Mouse (Mus musculus) ovary, adult 18-20 months (tissue): ENCODE data around the gene Rplp2.

Experiments
- DNase-seq: peaks from one replicate; pipeline ENCODE4 v3.0.0; 2022; ENCODE audit warnings: low spot score, mixed read lengths

The Rplp2 gene

DNA sequence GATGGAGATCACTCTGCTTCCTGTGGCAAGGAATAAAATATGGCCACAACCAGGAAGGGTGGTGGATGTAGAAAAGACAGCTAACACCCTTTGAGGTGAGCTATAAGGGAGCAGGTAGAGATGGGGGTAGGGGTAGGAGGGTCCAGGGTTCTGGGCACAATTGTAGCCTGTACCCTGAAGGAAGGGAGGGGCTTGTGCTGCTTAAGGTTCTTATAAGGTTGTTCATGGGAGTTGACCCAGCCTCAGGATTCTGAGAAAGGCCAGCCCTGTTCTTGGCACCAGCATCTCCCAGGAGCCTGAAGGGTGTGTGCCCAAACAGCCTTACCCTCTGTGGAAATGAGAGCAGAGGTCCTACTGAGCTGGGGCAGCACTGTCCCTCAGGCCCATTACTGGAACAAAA is 4.8 kb downstream of the Rplp2 start:
- DNase-seq, result no peak

DNA sequence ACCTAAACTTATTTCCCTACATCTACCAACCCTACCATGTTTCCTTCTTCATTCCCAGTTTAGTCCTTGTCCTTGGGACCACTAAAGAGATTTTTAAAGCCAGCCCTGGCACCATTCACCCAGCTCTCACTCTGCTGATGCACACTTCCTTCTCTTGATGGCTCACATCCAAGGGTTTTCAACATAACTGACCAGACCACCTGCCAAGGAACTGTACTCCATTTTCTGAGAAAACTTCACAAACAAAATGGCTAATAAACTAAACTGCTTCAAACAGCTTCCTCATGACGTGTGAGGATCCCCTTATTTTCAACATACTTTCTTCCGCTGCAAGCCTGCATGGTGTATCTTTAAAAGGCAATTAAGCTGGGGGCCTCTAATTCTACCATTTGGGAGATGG is 6.5 kb downstream of the Rplp2 start:
- DNase-seq, result no peak

DNA sequence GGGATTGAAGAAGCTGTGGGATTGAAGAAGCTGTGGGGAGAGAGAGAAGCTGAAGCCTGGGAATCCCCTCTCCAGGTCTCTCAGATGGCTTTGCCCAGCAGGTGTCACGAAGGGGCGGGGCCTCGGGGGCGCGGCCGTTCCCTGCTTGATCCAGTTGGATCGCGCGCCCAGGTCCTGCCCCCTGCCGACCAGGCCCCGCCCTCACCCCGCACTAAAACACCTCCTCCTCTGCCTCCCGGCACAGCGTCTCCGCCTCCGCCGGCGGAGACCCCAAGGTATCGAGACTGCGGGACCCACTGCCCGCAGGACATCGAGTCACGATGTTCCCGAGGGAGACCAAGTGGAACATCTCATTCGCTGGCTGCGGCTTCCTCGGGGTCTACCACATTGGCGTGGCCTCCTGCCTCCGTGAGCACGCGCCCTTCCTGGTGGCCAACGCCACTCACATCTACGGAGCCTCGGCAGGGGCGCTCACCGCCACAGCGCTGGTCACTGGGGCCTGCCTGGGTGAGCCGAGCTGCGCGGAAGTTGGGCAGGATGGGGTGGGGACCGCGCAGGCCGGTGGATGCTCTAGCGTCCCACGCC is 7.9 kb downstream of the Rplp2 start, which contains the start of gene Pnpla2:
Pnpla2 (plus strand) TSS at position 232 of the 585 bp plus-strand sequence.
- DNase-seq, result peak; percentile 90

DNA sequence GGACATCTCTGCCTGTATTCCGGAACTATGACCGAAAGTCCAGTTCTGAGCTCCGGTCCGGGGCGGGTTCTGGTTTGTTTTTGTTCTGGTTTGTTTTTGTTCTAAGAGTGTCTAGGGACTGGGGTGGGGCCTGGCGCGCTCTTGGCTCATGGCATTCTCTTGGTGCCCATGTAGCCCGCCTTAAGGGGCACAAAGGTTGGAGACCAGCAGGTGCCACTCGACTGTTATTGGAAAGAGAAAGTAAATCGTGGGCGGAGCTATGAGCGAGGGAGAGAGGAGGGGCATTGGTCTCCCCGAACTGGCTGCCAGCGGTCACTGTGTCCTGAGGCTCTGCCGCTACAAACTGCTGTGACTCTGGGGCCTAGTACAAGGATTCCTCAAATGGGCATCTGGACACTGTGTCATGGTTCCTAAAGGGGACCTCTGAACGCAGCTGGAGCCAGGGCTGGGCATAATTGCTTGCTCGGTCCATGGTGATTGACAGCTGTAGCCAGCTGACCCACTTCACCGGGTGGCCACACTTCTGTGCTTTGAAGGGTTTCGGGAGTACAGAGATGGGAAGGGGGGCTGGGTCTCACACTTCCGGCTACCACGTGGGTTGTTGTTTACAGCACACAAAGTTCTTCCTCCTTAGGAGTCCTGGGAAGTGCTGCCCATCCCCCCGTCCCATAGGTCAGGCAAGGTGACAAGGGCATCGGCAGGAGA is 8.6 kb downstream of the Rplp2 start:
- DNase-seq, result peak; percentile 69

DNA sequence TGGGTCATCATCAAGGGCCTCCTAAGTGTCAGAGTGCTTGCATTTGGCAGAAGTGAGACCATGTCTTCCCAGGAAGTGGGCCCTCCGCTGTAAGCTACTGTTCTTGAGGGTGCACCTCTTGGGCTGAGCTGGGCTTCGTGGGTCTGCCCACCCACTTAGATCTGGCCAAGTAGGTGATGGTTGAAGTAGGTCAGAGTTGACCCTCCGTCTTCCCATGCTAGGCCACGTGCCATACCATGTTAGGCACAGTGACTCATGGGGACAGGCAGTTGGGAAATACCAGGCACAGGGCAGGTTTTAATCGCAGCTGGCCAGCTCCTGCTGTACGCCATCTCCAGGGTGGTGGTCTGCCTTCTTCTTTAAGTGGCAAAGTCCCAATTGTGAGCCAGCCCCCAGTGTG is 9.6 kb downstream of the Rplp2 start:
- no peak for DNase-seq

- DNase-seq, result no peak
Observed at GRCm38 (mm10) chr7:141457236-141457635, 10.1 kb downstream of the Rplp2 start.

DNA sequence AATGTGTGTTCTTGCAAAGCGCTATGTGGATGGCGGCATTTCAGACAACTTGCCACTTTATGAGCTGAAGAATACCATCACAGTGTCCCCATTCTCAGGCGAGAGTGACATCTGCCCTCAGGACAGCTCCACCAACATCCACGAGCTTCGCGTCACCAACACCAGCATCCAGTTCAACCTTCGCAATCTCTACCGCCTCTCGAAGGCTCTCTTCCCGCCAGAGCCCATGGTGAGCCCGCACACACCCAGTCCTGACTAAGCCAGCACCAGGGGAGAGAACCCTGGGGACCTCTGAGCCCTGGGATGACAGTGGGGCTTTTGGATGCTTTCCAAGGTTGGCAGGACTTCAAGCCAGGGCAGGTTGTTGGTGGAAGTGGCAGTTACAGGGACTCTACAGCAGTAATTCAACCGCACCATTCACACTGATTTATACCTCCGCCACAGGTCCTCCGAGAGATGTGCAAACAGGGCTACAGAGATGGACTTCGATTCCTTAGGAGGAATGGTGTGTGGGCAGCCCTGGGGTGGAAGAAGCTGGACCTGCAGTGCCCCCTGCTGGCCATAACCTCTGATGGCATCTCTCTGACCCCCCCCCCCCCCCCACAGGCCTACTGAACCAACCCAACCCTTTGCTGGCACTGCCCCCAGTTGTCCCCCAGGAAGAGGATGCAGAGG is 11.0 kb downstream of the Rplp2 start:
- DNase-seq, result no peak

GRCm38 (mm10) chr7:141458661-141459060 is 11.5 kb downstream of the Rplp2 start:
- DNase-seq, result no peak

DNA sequence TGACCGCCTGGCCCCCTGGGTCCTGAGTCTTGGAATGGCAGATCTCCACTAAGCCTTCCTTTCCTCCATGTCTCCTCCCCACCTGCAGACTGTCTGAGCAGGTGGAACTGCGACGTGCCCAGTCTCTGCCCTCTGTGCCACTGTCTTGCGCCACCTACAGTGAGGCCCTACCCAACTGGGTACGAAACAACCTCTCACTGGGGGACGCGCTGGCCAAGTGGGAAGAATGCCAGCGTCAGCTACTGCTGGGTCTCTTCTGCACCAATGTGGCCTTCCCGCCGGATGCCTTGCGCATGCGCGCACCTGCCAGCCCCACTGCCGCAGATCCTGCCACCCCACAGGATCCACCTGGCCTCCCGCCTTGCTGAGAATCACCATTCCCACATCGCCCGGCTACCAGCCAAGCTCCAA is 12.1 kb downstream of the Rplp2 start:
- DNase-seq, result no peak

DNA sequence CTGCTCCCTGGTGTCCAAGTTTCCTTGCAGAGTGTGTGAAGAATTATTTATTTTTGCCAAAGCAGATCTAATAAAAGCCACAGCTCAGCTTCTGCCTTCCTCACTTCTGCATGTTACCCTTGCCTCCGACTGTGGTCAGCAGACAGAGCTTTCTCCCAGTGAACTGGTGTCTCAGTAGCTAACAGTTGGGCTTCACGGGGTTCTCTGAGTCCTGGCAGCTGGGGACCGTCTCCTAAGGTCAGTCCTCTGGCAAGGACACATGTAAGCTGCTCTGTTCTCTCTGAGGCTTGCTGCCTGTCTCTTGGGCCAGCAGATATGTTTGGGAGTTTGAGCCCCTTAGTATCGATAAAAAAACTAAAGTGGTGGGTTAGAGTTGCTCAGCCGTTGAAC is 12.8 kb downstream of the Rplp2 start:
- no peak for DNase-seq

DNA sequence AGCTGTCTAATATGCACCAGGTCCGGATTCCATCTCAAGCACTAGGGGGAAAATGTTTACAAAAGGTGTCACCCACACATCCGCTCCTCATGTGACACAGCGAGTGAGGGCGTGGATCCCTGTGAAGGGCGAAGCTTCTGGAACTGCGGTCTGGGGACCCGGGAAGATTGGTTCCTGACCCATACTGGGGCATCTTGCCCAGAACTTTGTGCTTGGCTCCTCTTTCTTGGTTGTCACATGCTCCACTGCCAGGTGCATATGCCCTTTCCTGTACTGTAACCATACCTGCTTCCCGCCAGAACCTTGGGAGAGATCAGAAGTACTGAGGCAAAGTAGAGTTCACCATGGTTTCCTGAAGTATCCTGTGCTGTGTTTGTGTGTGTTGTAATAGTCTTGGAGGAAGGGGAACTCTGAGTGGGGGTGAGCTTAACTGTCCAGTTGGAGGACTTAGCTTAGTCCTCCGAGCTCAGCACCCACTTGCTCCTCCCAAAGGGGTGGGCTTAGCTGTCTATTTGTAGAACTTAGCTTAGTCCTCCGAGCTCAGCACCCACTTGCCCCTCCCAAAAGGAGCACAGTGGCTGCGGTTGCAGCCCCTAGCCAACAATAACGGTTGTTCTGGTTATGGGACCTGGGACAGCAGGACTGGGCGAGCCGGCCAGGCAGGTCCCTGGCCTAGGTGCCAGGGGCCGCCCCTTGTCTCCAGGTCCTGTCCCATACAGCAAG is 13.4 kb downstream of the Rplp2 start, which contains the start of gene Cracr2b:
Cracr2b (plus strand) TSS at position 704 of the 723 bp plus-strand sequence.
- no peak for DNase-seq

DNA sequence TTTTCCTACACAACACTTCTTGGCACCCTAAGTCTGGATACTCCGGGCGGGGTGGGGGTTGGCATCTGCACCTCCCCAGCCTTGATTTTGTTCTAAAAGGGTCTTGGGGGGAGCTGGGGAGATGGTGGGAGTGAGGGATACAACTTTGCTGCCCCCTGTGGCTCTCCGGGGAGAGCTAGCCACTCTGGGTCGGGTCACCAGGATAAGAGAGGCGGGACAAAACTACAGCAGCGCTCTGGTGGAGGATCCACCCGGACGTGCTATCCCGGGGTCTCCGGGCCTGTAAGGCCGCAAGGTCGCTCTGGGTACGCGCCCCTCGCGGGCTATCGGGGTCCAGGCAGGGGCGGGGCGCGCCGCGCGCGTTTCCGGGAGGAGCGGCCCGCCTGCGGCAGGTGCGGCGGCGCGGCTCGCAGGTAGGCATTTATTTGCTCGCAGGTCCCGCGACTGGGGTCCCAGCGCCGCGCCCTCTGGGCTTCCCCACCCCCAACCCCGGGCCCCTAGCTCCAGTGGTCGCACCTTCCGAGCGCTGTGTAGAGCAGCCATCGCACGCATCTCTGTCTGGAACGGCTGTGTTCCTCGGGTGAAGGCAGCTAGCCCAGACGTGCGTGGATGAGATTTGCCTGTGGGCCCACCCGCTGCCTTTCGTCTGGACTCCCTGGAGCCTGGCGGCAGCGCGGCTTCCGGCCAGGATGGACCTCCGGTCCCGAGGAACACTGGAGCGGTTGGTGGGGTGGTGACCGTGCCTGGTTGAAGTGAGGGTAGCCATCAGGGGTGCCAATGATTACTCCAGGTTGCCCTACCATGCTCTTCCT is 14.6 kb downstream of the Rplp2 start:
- no peak for DNase-seq

DNA sequence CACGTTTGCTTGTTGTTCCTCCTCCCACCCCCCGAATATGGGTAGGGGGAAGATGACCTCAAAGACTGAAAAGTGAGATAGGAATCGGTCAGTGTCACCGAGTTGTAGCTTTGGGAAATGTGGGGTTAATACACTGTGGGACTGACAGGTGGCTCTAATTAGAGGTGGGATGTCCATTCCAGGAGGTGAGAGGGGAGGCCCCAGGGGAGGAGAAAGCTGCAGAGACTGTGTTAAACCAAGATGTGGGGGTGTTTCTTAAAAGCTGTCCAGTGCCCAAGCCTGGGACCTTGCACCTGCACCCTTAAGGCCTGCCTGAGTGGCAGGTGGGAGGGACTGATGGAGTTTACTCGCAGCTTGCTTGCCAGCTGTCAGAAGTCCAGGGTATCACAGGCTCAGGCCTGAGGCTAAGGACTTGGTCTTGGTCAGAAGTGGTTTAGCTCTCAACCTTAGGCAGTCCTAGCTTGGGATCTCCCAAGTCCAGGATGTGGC is 15.2 kb downstream of the Rplp2 start:
- no peak for DNase-seq

DNA sequence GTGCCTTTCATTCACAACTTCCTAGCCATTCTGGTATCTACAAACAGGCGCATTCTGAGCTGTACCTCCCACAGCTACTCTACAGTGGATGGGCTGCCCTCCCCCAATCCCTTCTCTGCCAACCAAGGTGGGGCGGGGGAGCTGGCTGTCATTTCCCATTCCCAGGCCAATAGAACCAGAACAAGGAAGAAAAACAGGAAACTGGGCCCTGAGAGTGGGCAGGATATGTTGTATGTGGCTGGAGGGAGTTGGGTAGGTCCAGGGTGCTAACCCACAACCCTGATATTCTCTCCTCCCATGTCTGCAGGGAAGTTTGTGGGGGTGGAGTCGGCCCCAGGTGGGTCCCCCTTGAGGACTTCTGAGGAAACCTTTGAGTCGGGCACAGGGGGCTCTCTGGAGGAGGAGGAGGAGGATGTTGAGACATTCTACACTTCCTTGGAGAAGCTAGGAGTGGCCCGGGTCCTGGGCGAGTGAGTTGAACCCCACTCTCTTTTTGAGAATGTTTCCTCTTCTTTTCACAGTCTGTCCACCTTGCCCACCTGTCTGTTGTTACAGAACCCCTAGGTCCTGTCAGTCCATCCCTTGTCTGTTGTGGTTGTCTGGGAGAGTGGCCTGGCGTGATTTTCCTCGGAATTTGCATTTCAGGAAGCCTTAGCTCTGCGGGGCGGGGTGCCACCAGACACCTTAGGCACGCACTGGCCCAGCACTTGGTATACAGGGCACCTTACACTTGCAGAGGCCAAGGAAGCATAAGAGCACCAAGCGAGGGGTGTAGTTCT is 16.8 kb downstream of the Rplp2 start:
- no peak for DNase-seq

DNA sequence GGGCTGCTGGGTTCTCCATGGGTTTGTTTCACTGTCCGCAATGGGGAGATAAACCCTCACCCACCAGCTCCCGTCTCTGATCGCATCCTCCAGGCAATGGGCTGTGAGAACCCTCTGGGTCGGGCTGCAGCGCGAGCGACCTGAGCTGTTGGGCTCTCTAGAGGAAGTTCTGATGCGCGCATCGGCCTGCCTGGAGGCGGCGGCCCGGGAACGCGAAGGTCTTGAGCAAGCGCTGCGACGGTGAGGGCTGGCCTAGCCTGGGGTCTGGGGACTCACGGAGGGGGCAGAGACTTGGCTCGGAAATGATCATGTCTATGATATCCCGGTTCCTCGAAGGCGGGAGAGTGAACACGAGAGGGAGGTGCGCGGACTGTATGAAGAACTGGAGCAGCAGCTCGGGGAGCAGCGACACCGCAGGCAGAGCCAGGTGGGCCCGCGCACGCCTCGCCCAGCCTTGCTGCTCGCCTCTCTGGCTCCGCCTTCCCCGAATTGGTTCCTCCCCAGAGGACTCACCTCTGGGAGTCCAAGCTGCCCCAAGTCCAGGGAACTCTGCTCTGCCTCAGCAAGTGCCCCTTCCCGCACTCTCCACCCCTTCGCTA is 17.5 kb downstream of the Rplp2 start:
- DNase-seq, result peak; percentile 26

DNA sequence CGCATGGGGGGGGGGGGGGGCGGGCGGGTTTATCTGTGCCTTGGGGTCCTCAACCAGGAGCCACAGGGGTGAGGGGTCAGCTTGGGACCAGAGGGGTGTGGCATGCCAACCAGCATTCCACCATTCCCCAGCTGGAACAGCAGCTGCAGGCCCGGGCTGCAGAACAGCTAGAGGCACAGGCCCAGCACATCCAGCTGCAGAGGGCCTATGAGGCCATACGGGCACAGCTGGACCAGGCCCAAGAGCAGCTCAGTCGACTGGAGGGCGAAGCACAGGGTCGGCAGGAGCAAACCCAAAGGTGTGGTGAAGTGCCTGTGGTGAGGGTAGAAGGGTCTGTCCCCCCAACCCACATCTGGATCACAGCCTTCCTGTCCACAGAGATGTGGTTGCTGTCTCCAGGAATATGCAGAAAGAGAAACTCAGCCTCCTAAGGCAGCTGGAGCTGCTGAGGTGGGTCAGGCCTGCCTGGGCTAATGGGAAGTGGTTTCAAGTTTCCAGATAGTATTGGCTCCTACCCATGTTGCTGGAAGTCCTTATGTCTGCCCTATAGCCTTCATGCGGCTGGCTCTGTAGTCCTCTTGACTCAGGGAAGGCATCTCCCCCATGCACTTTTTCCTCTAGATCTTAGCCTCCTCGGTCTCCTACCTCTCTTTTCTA is 18.3 kb downstream of the Rplp2 start:
- no peak for DNase-seq

DNA sequence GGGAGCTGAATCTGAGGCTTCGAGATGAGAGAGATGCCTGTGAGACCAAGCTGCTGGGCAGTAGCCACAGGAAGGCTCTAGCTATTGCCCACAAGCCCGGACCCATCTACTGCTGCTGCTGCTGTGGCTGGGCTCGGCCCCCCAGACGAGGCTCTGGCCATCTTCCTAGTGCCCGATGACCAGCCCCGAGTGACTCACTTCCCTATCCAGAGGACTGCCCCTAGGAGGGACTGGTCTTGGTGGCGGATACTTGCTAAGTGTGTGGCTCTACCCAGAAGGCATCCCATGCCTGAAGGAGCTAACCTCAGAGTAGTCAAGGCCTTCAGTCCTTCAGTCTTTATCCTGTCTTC is 18.9 kb downstream of the Rplp2 start:
- no peak for DNase-seq

- DNase-seq, result no peak
Observed at GRCm38 (mm10) chr7:141466607-141467148, 19.5 kb downstream of the Rplp2 start.

- peak; percentile 86 for DNase-seq
Observed at GRCm38 (mm10) chr7:141467230-141468030, 20.3 kb downstream of the Rplp2 start, which contains the start of gene Cd151. TSS of gene Cd151 (plus strand) at chr7:141467392.
